Comparison of ENCODE assay signal across 9 mouse cellular contexts in the genomic region with DNA sequence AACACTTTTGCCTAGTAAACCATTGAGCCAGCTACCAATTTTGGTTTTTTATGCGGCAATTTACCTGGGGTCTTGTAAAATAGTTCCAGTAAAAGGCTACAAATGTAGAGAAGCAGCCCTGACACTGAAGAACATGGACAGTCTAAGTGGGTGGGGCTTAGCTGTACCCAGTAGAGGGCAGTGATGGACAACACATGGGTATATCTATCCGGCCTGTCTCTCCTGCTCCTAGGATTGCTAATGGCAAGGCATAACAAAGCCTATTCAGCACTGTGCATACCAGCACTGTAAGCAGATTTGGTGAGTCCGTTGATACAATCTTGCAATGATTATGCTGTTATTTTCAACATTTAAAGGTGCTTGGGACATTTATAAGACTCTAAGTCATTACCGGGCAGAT. TPM values are rescaled to one million over a fixed set of nuclear protein-coding genes. Genes with fewer than 3 reads are reported as not detected.
DNase-seq lines count a peak whose midpoint lies in the region; ATAC-seq and TF ChIP-seq lines count a peak whose summit lies in the region.
"Had no signal": no experiment of that assay in that cellular context is flagged by ENCODE, and none has a peak within 500 bp of the region (broad histone marks: within the 10 kb centered on the region; RNA-seq: fewer than 3 reads in every experiment).

No protein-coding gene starts in this region.

- no peaks in the 10 kb centered on the region for H3K9me3 ChIP-seq in hindbrain, embryonic 11.5 days (ENCODE audit: control insufficient read depth, low read length)
- H3K9me3 ChIP-seq in hindbrain, embryonic 10.5 days, result no peaks in the 10 kb centered on the region
- no peaks in the 10 kb centered on the region for H3K9me3 ChIP-seq in embryonic facial prominence, embryonic 14.5 days (ENCODE audit: control insufficient read depth, low read length)
- no peaks in the 10 kb centered on the region for H3K9me3 ChIP-seq in intestine, embryonic 16.5 days (ENCODE audit: control insufficient read depth, low read length)
- H3K9me3 ChIP-seq: limb, embryonic 15.5 days had no signal

- no peaks in the 10 kb centered on the region for H3K27me3 ChIP-seq in hindbrain, embryonic 11.5 days (ENCODE audit: control insufficient read depth, insufficient read depth, low read length)
- H3K27me3 ChIP-seq in hindbrain, embryonic 10.5 days (ENCODE audit: insufficient read depth, poor library complexity, severe bottlenecking), result no peaks in the 10 kb centered on the region
- no peaks in the 10 kb centered on the region for H3K27me3 ChIP-seq in embryonic facial prominence, embryonic 14.5 days (replicated peaks; ENCODE audit: control insufficient read depth, insufficient read depth, low read length)
- H3K27me3 ChIP-seq in intestine, embryonic 16.5 days (replicated peaks; ENCODE audit: control insufficient read depth, insufficient read depth, low read length), result no peaks in the 10 kb centered on the region
- H3K27me3 ChIP-seq in thymus, adult 2 months (ENCODE audit: control insufficient read depth, insufficient read depth, low read length), result no peaks in the 10 kb centered on the region; the same call in 1 of the 2 replicates
- H3K27me3 ChIP-seq: limb, embryonic 15.5 days had no signal

- no peak overlapping the region for H3K4me3 ChIP-seq in hindbrain, embryonic 11.5 days (ENCODE audit: low read depth, low read length)
- no peak overlapping the region for H3K4me3 ChIP-seq in hindbrain, embryonic 10.5 days
- H3K4me3 ChIP-seq in embryonic facial prominence, embryonic 14.5 days (ENCODE audit: low read depth, low read length), result no peak overlapping the region
- H3K4me3 ChIP-seq in intestine, embryonic 16.5 days (ENCODE audit: low read length), result no peak overlapping the region
- no peak overlapping the region for H3K4me3 ChIP-seq in thymus, adult 2 months (ENCODE audit: control insufficient read depth, insufficient read depth, low read length)
- H3K4me3 ChIP-seq: limb, embryonic 15.5 days had no signal

- no peaks in the 10 kb centered on the region for H3K4me1 ChIP-seq in hindbrain, embryonic 11.5 days (replicated peaks; ENCODE audit: control insufficient read depth, insufficient read depth, low read length)
- no peaks in the 10 kb centered on the region for H3K4me1 ChIP-seq in hindbrain, embryonic 10.5 days (replicated peaks)
- peaks cover 1% of the 10 kb centered on the region; the same call in 1 of the 2 replicates for H3K4me1 ChIP-seq in embryonic facial prominence, embryonic 14.5 days (ENCODE audit: control insufficient read depth, insufficient read depth, low read length)
- H3K4me1 ChIP-seq in intestine, embryonic 16.5 days (ENCODE audit: control insufficient read depth, insufficient read depth, low read length), result no peaks in the 10 kb centered on the region
- H3K4me1 ChIP-seq in thymus, adult 2 months (replicated peaks; ENCODE audit: control insufficient read depth, insufficient read depth, low read length), result no peaks in the 10 kb centered on the region

- H3K9ac ChIP-seq in hindbrain, embryonic 11.5 days (ENCODE audit: low read depth, low read length), result no peak overlapping the region
- no peak overlapping the region for H3K9ac ChIP-seq in embryonic facial prominence, embryonic 14.5 days (ENCODE audit: low read depth, low read length)
- no peak overlapping the region for H3K9ac ChIP-seq in intestine, embryonic 16.5 days (ENCODE audit: low read depth, low read length)
- H3K9ac ChIP-seq: limb, embryonic 15.5 days had no signal

- H3K36me3 ChIP-seq in hindbrain, embryonic 11.5 days (ENCODE audit: control insufficient read depth, insufficient read depth, low read length), result no peaks in the 10 kb centered on the region
- H3K36me3 ChIP-seq in hindbrain, embryonic 10.5 days, result no peaks in the 10 kb centered on the region
- H3K36me3 ChIP-seq in embryonic facial prominence, embryonic 14.5 days (ENCODE audit: control insufficient read depth, insufficient read depth, low read length), result no peaks in the 10 kb centered on the region
- H3K36me3 ChIP-seq in intestine, embryonic 16.5 days (ENCODE audit: control insufficient read depth, insufficient read depth, low read length), result no peaks in the 10 kb centered on the region
- H3K36me3 ChIP-seq in thymus, adult 2 months (ENCODE audit: control insufficient read depth, insufficient read depth, low read length), result no peaks in the 10 kb centered on the region
- H3K36me3 ChIP-seq: limb, embryonic 15.5 days had no signal

- H3K4me2 ChIP-seq in hindbrain, embryonic 11.5 days (replicated peaks; ENCODE audit: low read depth, low read length), result no peak overlapping the region
- H3K4me2 ChIP-seq in embryonic facial prominence, embryonic 14.5 days (ENCODE audit: low read depth, low read length), result no peak overlapping the region
- H3K4me2 ChIP-seq in intestine, embryonic 16.5 days (ENCODE audit: low read depth, low read length), result no peak overlapping the region
- H3K4me2 ChIP-seq: limb, embryonic 15.5 days had no signal

- ATAC-seq in hindbrain, embryonic 11.5 days (ENCODE audit: low FRiP score), result peak; percentile 82
- peak; percentile 88 for ATAC-seq in embryonic facial prominence, embryonic 14.5 days (ENCODE audit: low read depth)
- ATAC-seq in intestine, embryonic 16.5 days, result peak; percentile 91

- TF ChIP-seq POLR2A in thymus, adult 2 months (IDR thresholded peaks at IDR 0.05; ENCODE audit: control insufficient read depth, extremely low read depth, insufficient read depth, low read length, poor library complexity), result no peak

- 49% methylated on average over 4 of the region's 4 CpGs for WGBS in hindbrain, embryonic 11.5 days
- WGBS in hindbrain, embryonic 10.5 days, result 50% methylated on average over 4 of the region's 4 CpGs
- WGBS in embryonic facial prominence, embryonic 14.5 days, result 46% methylated on average over 4 of the region's 4 CpGs
- whole genome bisulfite sequencing in intestine, embryonic 16.5 days, result 45% methylated on average over 4 of the region's 4 CpGs
- 77% methylated on average over 4 of the region's 4 CpGs for WGBS in thymus, adult 2 months

- TF ChIP-seq CTCF in thymus, adult 2 months (IDR thresholded peaks at IDR 0.05; ENCODE audit: borderline replicate concordance, control insufficient read depth, extremely low read depth, insufficient read depth, low read length, poor library complexity), result no peak

- no peak overlapping the region for H3K27ac ChIP-seq in hindbrain, embryonic 11.5 days (ENCODE audit: low read depth, low read length)
- H3K27ac ChIP-seq in hindbrain, embryonic 10.5 days, result no peak overlapping the region
- H3K27ac ChIP-seq in embryonic facial prominence, embryonic 14.5 days (replicated peaks; ENCODE audit: low read depth, low read length), result no peak overlapping the region
- H3K27ac ChIP-seq in intestine, embryonic 16.5 days (ENCODE audit: low read length), result no peak overlapping the region
- no peak overlapping the region for H3K27ac ChIP-seq in thymus, adult 2 months (ENCODE audit: control insufficient read depth, insufficient read depth, low read length)

- peak; percentile 56 for DNase-seq in hindbrain, embryonic 11.5 days (ENCODE audit: low spot score)
- DNase-seq in hindbrain, embryonic 10.5 days (ENCODE audit: low spot score), result no peak
- peak; percentile 67 for DNase-seq in Muller cell, postnatal 12 days (ENCODE audit: inconsistent ontology term)
- DNase-seq in embryonic facial prominence, embryonic 14.5 days (ENCODE audit: low spot score), result peak; percentile 73
- DNase-seq in lung, adult 18-20 months, result peak; percentile 39 to 58
- peak; percentile 60 for DNase-seq in retina, embryonic 14.5 days (ENCODE audit: low spot score)
- DNase-seq in thymus, adult 2 months, result no peak

RNA-seq across cellular contexts. Expression of a gene that starts 12.4 kb away (rescaled TPM):
- 96.5 and 105 TPM in 2 replicates for polyA plus RNA-seq in hindbrain, embryonic 11.5 days (2014; fragmentation: Nextera tagmentation; extraction: Ambion mirVana)
- 95.5 and 95.7 TPM in 2 replicates for polyA plus RNA-seq in hindbrain, embryonic 10.5 days (2016; fragmentation: Nextera tagmentation; extraction: Ambion mirVana)
- polyA plus RNA-seq in embryonic facial prominence, embryonic 14.5 days (2014; fragmentation: Nextera tagmentation; extraction: Ambion mirVana), result 72.7 and 76.2 TPM in 2 replicates
- 65.0 and 65.6 TPM in 2 replicates for polyA plus RNA-seq in intestine, embryonic 16.5 days (2015; fragmentation: Nextera tagmentation; extraction: Ambion mirVana)
- 86.4 and 87.4 TPM in 2 replicates for polyA plus RNA-seq in thymus, adult 2 months (2012; rRNA removed)

RNA-seq across cellular contexts. Expression of a gene that starts 34.6 kb away (rescaled TPM):
- 54.9 and 65.8 TPM in 2 replicates for polyA plus RNA-seq in hindbrain, embryonic 11.5 days (2014; fragmentation: Nextera tagmentation; extraction: Ambion mirVana)
- polyA plus RNA-seq in hindbrain, embryonic 10.5 days (2016; fragmentation: Nextera tagmentation; extraction: Ambion mirVana), result 45.2 and 52.6 TPM in 2 replicates
- polyA plus RNA-seq in embryonic facial prominence, embryonic 14.5 days (2014; fragmentation: Nextera tagmentation; extraction: Ambion mirVana), result 35.7 and 39.7 TPM in 2 replicates
- polyA plus RNA-seq in intestine, embryonic 16.5 days (2015; fragmentation: Nextera tagmentation; extraction: Ambion mirVana), result 72.4 and 81.8 TPM in 2 replicates
- 7.3 and 7.8 TPM in 2 replicates for polyA plus RNA-seq in thymus, adult 2 months (2012; rRNA removed)

Comparison
In these comparisons a context has a peak if more than half of its experiments do, and no peak if none do; other contexts are left out.
1. DNase-seq: peak in hindbrain, embryonic 11.5 days (single experiment), Muller cell, postnatal 12 days (single experiment), embryonic facial prominence, embryonic 14.5 days (single experiment), lung, adult 18-20 months (2 of 2) and retina, embryonic 14.5 days (single experiment); none in hindbrain, embryonic 10.5 days (single experiment) and thymus, adult 2 months (single experiment).
2. Peak in every context shown above with its lines, with median percentiles within 50 percentile points of each other: ATAC-seq.